Mouse (Mus musculus): ENCODE measurements around the gene Ramac. TPM values are rescaled to one million over a fixed set of nuclear protein-coding genes. Genes with fewer than 3 reads are reported as not detected.

Gene Ramac
- polyA plus RNA-seq, 1 experiment from 2014 or later = 127 TPM

DNA sequence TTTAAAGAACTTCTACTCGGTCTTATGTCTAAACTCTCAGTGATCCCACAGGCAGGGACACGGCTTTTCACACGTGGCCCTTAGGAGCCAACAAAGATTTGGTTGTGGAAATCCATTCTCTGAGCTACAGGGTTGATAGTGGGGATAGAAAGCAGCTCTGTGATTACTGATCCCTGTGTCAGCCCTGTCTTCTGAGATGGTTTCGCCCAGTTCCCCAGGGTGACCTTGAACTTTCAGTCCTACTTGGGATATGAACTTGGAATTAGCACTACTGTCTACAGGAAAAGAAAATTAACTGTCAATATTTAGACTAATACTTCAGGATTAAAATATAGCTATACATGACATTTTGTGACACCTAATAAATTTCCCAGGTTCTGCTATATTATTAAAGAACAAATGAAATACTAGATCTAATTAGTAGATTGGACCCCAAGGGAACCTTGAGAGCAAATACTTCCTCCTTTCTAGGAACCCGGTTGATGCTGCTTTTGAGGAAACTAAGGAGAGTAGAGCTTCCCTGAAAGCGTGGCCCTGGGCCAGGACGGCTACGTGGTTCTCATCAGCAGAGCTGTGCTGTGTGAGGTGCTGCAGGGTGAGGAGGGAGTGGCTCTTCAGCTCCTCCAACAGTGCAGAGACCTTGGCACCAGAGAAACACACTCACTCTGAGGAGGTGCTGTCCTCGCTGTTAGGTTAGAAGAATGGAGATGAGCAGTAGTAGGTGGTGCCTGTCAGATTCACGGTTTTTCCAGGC, 10.2 kb downstream of the Ramac start:
- Histone ChIP-seq H3K9ac (no peak overlapping the region), H3K4me1 (replicated peaks; ENCODE audit: control insufficient read depth, insufficient read depth, low read length) (no peaks in the 10 kb centered on the region), H3K27ac (no peak overlapping the region), H3K9me3 (ENCODE audit: control insufficient read depth, low read length) (no peaks in the 10 kb centered on the region), H3K4me3 (replicated peaks; ENCODE audit: low read length) (no peak overlapping the region), H3K4me2 (replicated peaks) (no peak overlapping the region), H3K36me3 (replicated peaks; ENCODE audit: control insufficient read depth, insufficient read depth) (peaks cover 7% of the 10 kb centered on the region; the same call in 1 of the 2 replicates), H3K27me3 (ENCODE audit: control insufficient read depth, insufficient read depth, low read length) (no peaks in the 10 kb centered on the region)
- ATAC-seq (ENCODE audit: low FRiP score) = no peak
- 81% methylated on average over 10 of the region's 10 CpGs for WGBS
- no peak for DNase-seq (ENCODE audit: low spot score)

DNA sequence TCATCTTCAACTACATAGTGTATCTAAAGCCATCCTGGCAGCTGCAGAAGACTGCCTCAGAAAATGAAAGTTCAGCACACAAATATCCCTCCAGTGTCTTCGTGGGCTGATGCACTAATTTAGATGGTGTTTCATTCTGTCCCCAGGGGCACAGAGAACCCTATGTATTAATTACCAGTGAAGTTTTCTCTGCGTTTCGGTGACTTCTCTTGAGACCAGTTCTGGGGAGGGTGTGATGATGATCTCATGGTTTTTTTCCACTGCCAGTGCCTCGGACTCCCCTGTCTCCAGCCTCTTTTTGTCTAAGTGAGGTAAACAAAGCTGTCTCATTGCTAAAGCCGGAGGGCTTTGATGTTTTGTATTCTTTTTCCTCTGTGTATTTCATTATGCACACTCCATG, 12.6 kb downstream of the Ramac start:
- Histone ChIP-seq H3K27ac (no peak overlapping the region), H3K36me3 (replicated peaks; ENCODE audit: control insufficient read depth, insufficient read depth) (peaks cover 15% of the 10 kb centered on the region), H3K4me1 (replicated peaks; ENCODE audit: control insufficient read depth, insufficient read depth, low read length) (no peaks in the 10 kb centered on the region), H3K9me3 (ENCODE audit: control insufficient read depth, low read length) (0 out of 2 replicates have a peak, but pooled peaks cover under 1% of the 10 kb centered on the region), H3K4me3 (replicated peaks; ENCODE audit: low read length) (no peak overlapping the region), H3K27me3 (ENCODE audit: control insufficient read depth, insufficient read depth, low read length) (no peaks in the 10 kb centered on the region), H3K4me2 (replicated peaks) (no peak overlapping the region), H3K9ac (no peak overlapping the region)
- ATAC-seq (ENCODE audit: low FRiP score) = no peak
- 59% methylated on average over 5 of the region's 5 CpGs for WGBS
- no peak for DNase-seq (ENCODE audit: low spot score)

DNA sequence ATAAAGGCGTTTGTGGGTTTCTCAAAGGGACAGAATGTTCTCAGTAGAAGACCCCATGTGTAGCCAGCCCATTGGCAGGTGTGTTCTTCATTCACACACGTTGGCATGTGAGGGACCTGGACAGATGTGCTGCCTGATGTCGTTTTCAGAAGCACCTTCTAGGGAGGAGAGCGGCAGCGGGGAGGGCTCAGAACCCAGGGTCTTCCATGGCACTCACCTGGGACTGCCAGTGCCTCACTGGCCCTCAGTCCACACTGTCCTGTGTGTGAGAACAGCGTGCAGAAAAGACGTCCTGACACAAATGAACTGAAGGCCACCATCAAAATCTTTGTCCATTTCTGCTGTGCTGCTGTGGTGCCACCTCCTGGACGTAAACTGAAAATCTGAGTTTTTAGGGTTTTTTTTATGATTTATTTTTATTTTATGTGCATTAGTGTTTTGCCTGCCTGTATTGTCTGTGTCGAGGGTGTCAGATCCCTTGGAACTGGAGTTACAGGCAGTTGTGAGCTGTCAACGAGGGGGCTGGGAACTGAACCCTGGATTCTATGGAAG, 15.0 kb downstream of the Ramac start:
- Histone ChIP-seq H3K9me3 (ENCODE audit: control insufficient read depth, low read length) (0 out of 2 replicates have a peak, but pooled peaks cover 4% of the 10 kb centered on the region), H3K4me2 (replicated peaks) (no peak overlapping the region), H3K4me1 (replicated peaks; ENCODE audit: control insufficient read depth, insufficient read depth, low read length) (no peaks in the 10 kb centered on the region), H3K27ac (no peak overlapping the region), H3K4me3 (replicated peaks; ENCODE audit: low read length) (no peak overlapping the region), H3K27me3 (ENCODE audit: control insufficient read depth, insufficient read depth, low read length) (no peaks in the 10 kb centered on the region), H3K36me3 (replicated peaks; ENCODE audit: control insufficient read depth, insufficient read depth) (peaks cover 32% of the 10 kb centered on the region), H3K9ac (no peak overlapping the region)
- DNase-seq (ENCODE audit: low spot score) (peak; percentile 55), ATAC-seq (ENCODE audit: low FRiP score) (no peak)
- 73% methylated on average over 10 of the region's 10 CpGs for WGBS

- DNase-seq (ENCODE audit: low spot score) (no peak), ATAC-seq (ENCODE audit: low FRiP score) (peak; percentile 49)
- H3K27ac ChIP-seq = peak overlapping the region; percentile 99
- no peaks in the 10 kb centered on the region for H3K27me3 ChIP-seq (ENCODE audit: control insufficient read depth, insufficient read depth, low read length)
- peaks cover 18% of the 10 kb centered on the region for H3K36me3 ChIP-seq (replicated peaks; ENCODE audit: control insufficient read depth, insufficient read depth)
- peaks cover 15% of the 10 kb centered on the region for H3K4me1 ChIP-seq (replicated peaks; ENCODE audit: control insufficient read depth, insufficient read depth, low read length)
- H3K4me3 ChIP-seq (replicated peaks; ENCODE audit: low read length) = peak overlapping the region; percentile 55
- no peaks in the 10 kb centered on the region for H3K9me3 ChIP-seq (ENCODE audit: control insufficient read depth, low read length)
- WGBS = 4% methylated on average over 5 of the region's 5 CpGs
- H3K4me2 ChIP-seq (replicated peaks) = peak overlapping the region; percentile 52
- H3K9ac ChIP-seq = peak overlapping the region; percentile 81
Observed at GRCm38 (mm10) chr7:81788536-81788935, 25.8 kb downstream of the Ramac start.

DNA sequence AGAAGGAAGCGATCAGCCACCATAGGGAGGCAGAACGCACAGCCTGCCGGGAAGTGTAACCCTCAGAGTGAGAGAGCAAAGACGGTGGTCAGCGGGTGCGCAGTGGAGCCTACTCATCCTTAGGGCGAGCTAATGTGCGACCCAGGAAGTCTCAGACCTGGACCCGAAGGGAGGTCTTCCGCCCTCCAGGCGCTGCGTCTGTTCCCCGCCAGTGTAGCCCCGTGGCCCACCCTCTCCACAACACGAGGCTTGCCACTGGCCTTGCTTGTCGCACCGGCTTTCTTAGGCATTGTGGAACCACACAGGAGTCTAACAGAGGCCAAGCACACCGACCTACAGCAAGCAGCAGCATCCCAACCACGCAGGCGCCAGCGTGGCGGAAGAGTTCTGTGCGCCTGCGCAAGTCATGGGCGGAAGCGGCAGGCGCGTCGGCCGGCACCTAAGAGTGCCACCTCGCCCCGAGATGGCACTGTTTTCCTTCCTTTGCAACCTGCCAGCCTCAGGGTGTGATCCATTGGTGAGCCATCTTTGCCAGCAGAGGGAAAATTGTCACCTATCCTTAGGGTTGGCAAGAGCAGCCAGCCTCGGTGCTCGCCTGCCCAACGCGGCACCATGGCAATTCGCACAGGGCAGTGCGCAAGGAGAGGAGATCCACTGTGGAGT, 26.5 kb downstream of the Ramac start, which contains the start of gene 3110040N11Rik:
3110040N11Rik (minus strand) TSS at position 384 of the 663 bp plus-strand sequence.
- H3K27ac ChIP-seq = peak within 1 kb of the TSS; percentile 99
- under 1% methylated on average over 38 of the region's 38 CpGs for WGBS
- peak within 1 kb of the TSS; percentile 52 for H3K4me2 ChIP-seq (replicated peaks)
- H3K9ac ChIP-seq = peak within 1 kb of the TSS; percentile 81
- peaks cover 19% of the 10 kb centered on the region for H3K36me3 ChIP-seq (replicated peaks; ENCODE audit: control insufficient read depth, insufficient read depth)
- DNase-seq (ENCODE audit: low spot score) (peak; percentile 93), ATAC-seq (ENCODE audit: low FRiP score) (peak; percentile 98)
- peak within 1 kb of the TSS; percentile 55 for H3K4me3 ChIP-seq (replicated peaks; ENCODE audit: low read length)
- no peaks in the 10 kb centered on the region for H3K27me3 ChIP-seq (ENCODE audit: control insufficient read depth, insufficient read depth, low read length)
- H3K4me1 ChIP-seq (replicated peaks; ENCODE audit: control insufficient read depth, insufficient read depth, low read length) = peaks cover 15% of the 10 kb centered on the region
- no peaks in the 10 kb centered on the region for H3K9me3 ChIP-seq (ENCODE audit: control insufficient read depth, low read length)

- no peak for DNase-seq (ENCODE audit: low spot score)
- ATAC-seq (ENCODE audit: low FRiP score) = no peak; the same call in 1 of the 2 replicates
- no peak overlapping the region for H3K27ac ChIP-seq
- no peak overlapping the region for H3K4me3 ChIP-seq (replicated peaks; ENCODE audit: low read length)
- H3K36me3 ChIP-seq (replicated peaks; ENCODE audit: control insufficient read depth, insufficient read depth) = peaks cover 10% of the 10 kb centered on the region
- 59% methylated on average over 5 of the region's 5 CpGs for WGBS
- H3K9ac ChIP-seq = no peak overlapping the region
- H3K4me2 ChIP-seq (replicated peaks) = no peak overlapping the region
- no peaks in the 10 kb centered on the region for H3K9me3 ChIP-seq (ENCODE audit: control insufficient read depth, low read length)
- H3K4me1 ChIP-seq (replicated peaks; ENCODE audit: control insufficient read depth, insufficient read depth, low read length) = no peaks in the 10 kb centered on the region
- no peaks in the 10 kb centered on the region for H3K27me3 ChIP-seq (ENCODE audit: control insufficient read depth, insufficient read depth, low read length)
Observed at GRCm38 (mm10) chr7:81806067-81806466, 43.3 kb downstream of the Ramac start.

Other genes starting within 250 kb of the Ramac start
- gene Fsd2, start 196.0 kb upstream of the Ramac start, polyA plus RNA-seq (2014; fragmentation: Nextera tagmentation; extraction: Ambion mirVana) = 0.10 and 0.21 TPM in 2 replicates
- gene Whamm, start 191.7 kb upstream of the Ramac start, polyA plus RNA-seq (2014; fragmentation: Nextera tagmentation; extraction: Ambion mirVana) = 8.5 and 9.9 TPM in 2 replicates
- gene Homer2, start 55.4 kb upstream of the Ramac start, polyA plus RNA-seq (2014; fragmentation: Nextera tagmentation; extraction: Ambion mirVana) = 25.7 and 27.8 TPM in 2 replicates
- gene 3110040N11Rik, start 26.6 kb downstream of the Ramac start, polyA plus RNA-seq (2014; fragmentation: Nextera tagmentation; extraction: Ambion mirVana) = 43.3 and 45.5 TPM in 2 replicates
- gene Btbd1, start 66.5 kb downstream of the Ramac start, polyA plus RNA-seq (2014; fragmentation: Nextera tagmentation; extraction: Ambion mirVana) = 132 and 145 TPM in 2 replicates
- not detected in 2 replicates for gene Gm10160, start 92.9 kb downstream of the Ramac start, polyA plus RNA-seq (2014; fragmentation: Nextera tagmentation; extraction: Ambion mirVana)
- gene Tm6sf1, start 96.1 kb downstream of the Ramac start, polyA plus RNA-seq (2014; fragmentation: Nextera tagmentation; extraction: Ambion mirVana) = 14.7 and 15.0 TPM in 2 replicates
- gene Hdgfl3, start 171.5 kb downstream of the Ramac start, polyA plus RNA-seq (2014; fragmentation: Nextera tagmentation; extraction: Ambion mirVana) = 79.5 and 84.3 TPM in 2 replicates
- gene Bnc1, start 229.4 kb downstream of the Ramac start, polyA plus RNA-seq (2014; fragmentation: Nextera tagmentation; extraction: Ambion mirVana) = 0.20 and 0.25 TPM in 2 replicates